Mouse (Mus musculus) brain, embryonic 14.5 days (tissue): ENCODE measurements around the gene Tcea2. TPM values are rescaled to one million over a fixed set of nuclear protein-coding genes. Genes with fewer than 3 reads are reported as not detected.

Source experiments
- DNase-seq: peaks from one replicate; pipeline ENCODE4 v3.0.0-alpha.2; 2011; ENCODE audit warnings: low read depth
- CTCF ChIP-seq: fragments of 200-500 bp; IDR thresholded peaks from 2 replicates; pipeline ENCODE4 v1.5.1; 2012; ENCODE audit warnings: inconsistent platforms, mild to moderate bottlenecking, moderate library complexity, borderline replicate concordance; ENCODE audit not compliant: insufficient read depth, insufficient read length; ENCODE audit errors: extremely low read depth
- POLR2A ChIP-seq: fragments of 200-500 bp; IDR thresholded peaks from 2 replicates; pipeline ENCODE4 v1.6.1; 2012; ENCODE audit warnings: mild to moderate bottlenecking, inconsistent platforms, borderline replicate concordance; ENCODE audit not compliant: poor library complexity, insufficient read depth, insufficient read length, severe bottlenecking; ENCODE audit errors: extremely low read depth
- polyA plus RNA-seq: library from polyadenylated mRNA; depleted of rRNA; stranded (reverse); fragments of >200 nt; gene quantifications from 2 replicates; pipeline ENCODE4 v1.2.3, GENCODE M21; 2012; rRNA removed

Tcea2 gene
- polyA plus RNA-seq, 1 experiment = 55.9 TPM

GRCm38 (mm10) chr2:181727659-181728262 lies 47.7 kb downstream of the Tcea2 start:
- TF ChIP-seq CTCF = no peak
- TF ChIP-seq POLR2A = no peak
- DNase-seq = peak; percentile 71

GRCm38 (mm10) chr2:181730051-181730450 lies 49.9 kb downstream of the Tcea2 start:
- TF ChIP-seq POLR2A = no peak
- TF ChIP-seq CTCF = no peak
- no peak for DNase-seq

Other genes with a start within 250 kb of the Tcea2 start
- 12.1 and 18.4 TPM in 2 replicates for gene Zbtb46, start 220.9 kb upstream of the Tcea2 start, polyA plus RNA-seq
- not detected in 2 replicates for gene Abhd16b, start 187.1 kb upstream of the Tcea2 start, polyA plus RNA-seq
- gene Tpd52l2, start 183.2 kb upstream of the Tcea2 start, polyA plus RNA-seq = 94.9 and 118 TPM in 2 replicates
- gene Dnajc5, start 159.8 kb upstream of the Tcea2 start, polyA plus RNA-seq = 152 and 190 TPM in 2 replicates
- gene Uckl1, start 95.4 kb upstream of the Tcea2 start, polyA plus RNA-seq = 125 and 204 TPM in 2 replicates
- gene Prpf6, start 88.4 kb upstream of the Tcea2 start, polyA plus RNA-seq = 30.9 and 44.4 TPM in 2 replicates
- 105 and 142 TPM in 2 replicates for gene Zfp512b, start 87.5 kb upstream of the Tcea2 start, polyA plus RNA-seq
- 161 and 163 TPM in 2 replicates for gene Samd10, start 81.1 kb upstream of the Tcea2 start, polyA plus RNA-seq
- gene Gm29797, start 23.3 kb upstream of the Tcea2 start, polyA plus RNA-seq = 0.10 and 0.27 TPM in 2 replicates
- gene Sox18, start 8.7 kb upstream of the Tcea2 start, polyA plus RNA-seq = 26.8 and 31.6 TPM in 2 replicates
- 75.9 and 87.7 TPM in 2 replicates for gene Rgs19, start 13.7 kb downstream of the Tcea2 start, polyA plus RNA-seq
- gene Lkaaear1, start 18.1 kb downstream of the Tcea2 start, polyA plus RNA-seq = not detected in 2 replicates
- gene Oprl1, start 34.7 kb downstream of the Tcea2 start, polyA plus RNA-seq = 91.7 and 102 TPM in 2 replicates
- gene Myt1, start 83.0 kb downstream of the Tcea2 start, polyA plus RNA-seq = 65.4 and 69.4 TPM in 2 replicates
- gene Pcmtd2, start 157.5 kb downstream of the Tcea2 start, polyA plus RNA-seq = 47.2 and 50.9 TPM in 2 replicates
- 54.1 and 58.0 TPM in 2 replicates for gene Polr3k, start 184.0 kb downstream of the Tcea2 start, polyA plus RNA-seq